Mouse (Mus musculus) adrenal gland, adult 18-20 months (tissue): ENCODE measurements around the gene Olfr582. TPM values are rescaled to one million over a fixed set of nuclear protein-coding genes. Genes with fewer than 3 reads are reported as not detected.

Source experiments
- DNase-seq, 2 experiments: peaks; one replicate each; pipeline ENCODE4 v3.0.0; 2021 to 2022; ENCODE audit warnings: low spot score in 2 of 2
- long read RNA-seq, 2 experiments: library from polyadenylated mRNA; stranded (forward); transcript quantifications; one replicate each; pipeline ENCODE4 v2.0.0; 2021
- total RNA-seq, 2 experiments: library from RNA; stranded (reverse); gene quantifications; 1 replicate in 1 of 2; 2 replicates in 1 of 2; pipeline ENCODE4 v1.2.3; 2021

The Olfr582 gene
- not detected for total RNA-seq
- long read RNA-seq, experiment 1 = 0 reads
- long read RNA-seq, experiment 2 = 0 reads

GRCm38 (mm10) chr7:103037724-103038123, at the start of gene Olfr582:
Olfr582 (plus strand) TSS chr7:103038024.
- DNase-seq = no peak

GRCm38 (mm10) chr7:102989224-102989623, 48.6 kb upstream of the Olfr582 start, which contains the start of gene Olfr578:
Olfr578 (minus strand) TSS chr7:102989324.
- DNase-seq = no peak

- no peak for DNase-seq
These were observed 13.2 kb downstream of the Olfr582 start, which contains the start of gene Olfr583 for GRCm38 (mm10) chr7:103051000-103051399. Olfr583 (plus strand) TSS chr7:103051300.

GRCm38 (mm10) chr7:103081585-103081984, 43.8 kb downstream of the Olfr582 start, which contains the start of gene Olfr584:
Olfr584 (plus strand) TSS chr7:103081885.
- DNase-seq = no peak

Other genes with a start within 250 kb of the Olfr582 start
- not detected for gene Olfr564, start 234.5 kb upstream of the Olfr582 start, total RNA-seq
- gene Olfr566, start 179.3 kb upstream of the Olfr582 start, total RNA-seq = not detected
- gene Olfr568, start 160.9 kb upstream of the Olfr582 start, total RNA-seq = not detected
- gene Olfr569, start 147.1 kb upstream of the Olfr582 start, total RNA-seq = not detected
- not detected for gene Olfr570, start 143.4 kb upstream of the Olfr582 start, total RNA-seq
- not detected for gene Olfr571, start 120.5 kb upstream of the Olfr582 start, total RNA-seq
- gene Olfr572, start 113.6 kb upstream of the Olfr582 start, total RNA-seq = not detected
- not detected for gene Olfr573-ps1, start 95.4 kb upstream of the Olfr582 start, total RNA-seq
- under 1 TPM in 1 of 2 experiments, not detected in 1; 0.38 TPM for gene Olfr574, start 89.6 kb upstream of the Olfr582 start, total RNA-seq
- not detected for gene Olfr575, start 79.2 kb upstream of the Olfr582 start, total RNA-seq
- gene Olfr576, start 75.4 kb upstream of the Olfr582 start, total RNA-seq = not detected
- not detected for gene Olfr577, start 62.1 kb upstream of the Olfr582 start, total RNA-seq
- not detected for gene Olfr578, start 48.7 kb upstream of the Olfr582 start, total RNA-seq
- not detected for gene Olfr583, start 13.3 kb downstream of the Olfr582 start, total RNA-seq
- gene Olfr584, start 43.9 kb downstream of the Olfr582 start, total RNA-seq = not detected
- not detected for gene Olfr585, start 59.7 kb downstream of the Olfr582 start, total RNA-seq
- gene Olfr586, start 87.6 kb downstream of the Olfr582 start, total RNA-seq = not detected
- gene Olfr588-ps1, start 102.9 kb downstream of the Olfr582 start, total RNA-seq = not detected
- gene Olfr589, start 118.3 kb downstream of the Olfr582 start, total RNA-seq = not detected
- gene Olfr591, start 140.3 kb downstream of the Olfr582 start, total RNA-seq = not detected
- gene Olfr592, start 146.8 kb downstream of the Olfr582 start, total RNA-seq = not detected
- gene Olfr593, start 173.8 kb downstream of the Olfr582 start, total RNA-seq = not detected
- gene Olfr594, start 179.0 kb downstream of the Olfr582 start, total RNA-seq = not detected
- not detected for gene Usp17ld, start 214.5 kb downstream of the Olfr582 start, total RNA-seq